Mouse (Mus musculus): ENCODE data around the gene Atp13a3. TPM values are rescaled to one million over a fixed set of nuclear protein-coding genes. Genes with fewer than 3 reads are reported as not detected.
"Not testable (repeated sequence)": the region's sequence is repeated elsewhere in the genome, so short reads cannot be mapped to it uniquely, and the experiment has no call there.

The Atp13a3 gene
- total RNA-seq, 2 experiments from 2014 or later, result 30.4 to 35.2 TPM

DNA sequence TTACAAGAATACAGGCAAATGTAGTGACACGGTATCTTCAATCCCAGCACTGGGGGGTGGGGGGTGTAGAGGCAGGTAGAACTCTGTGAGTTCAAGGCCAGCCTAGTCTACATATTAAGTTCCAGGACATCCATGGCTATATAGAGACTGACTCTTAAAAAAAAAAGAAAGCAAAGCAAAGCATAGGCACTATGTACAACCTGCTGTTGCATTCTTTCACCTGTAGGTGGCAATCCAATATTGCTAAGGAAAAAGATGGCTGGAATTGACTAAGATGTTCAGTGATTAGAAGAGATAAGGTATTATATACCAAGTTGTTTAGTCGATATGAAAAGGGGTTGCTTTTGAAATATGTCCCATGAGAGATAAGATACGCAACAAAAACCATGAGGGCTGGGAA lies 31.5 kb downstream of the Atp13a3 start:
- Histone ChIP-seq H3K27ac (no peak overlapping the region), H3K4me3 (no peak overlapping the region)
- peak; percentile 19 for DNase-seq
- peak; percentile 90 for TF ChIP-seq CTCF (IDR thresholded peaks at IDR 0.05)
- intact Hi-C loops (cut with DNase I), result loop anchor here (1.0 to 10.0 kb wide), 2 partner anchors 119 to 130 kb away; no protein-coding TSS in a partner anchor

DNA sequence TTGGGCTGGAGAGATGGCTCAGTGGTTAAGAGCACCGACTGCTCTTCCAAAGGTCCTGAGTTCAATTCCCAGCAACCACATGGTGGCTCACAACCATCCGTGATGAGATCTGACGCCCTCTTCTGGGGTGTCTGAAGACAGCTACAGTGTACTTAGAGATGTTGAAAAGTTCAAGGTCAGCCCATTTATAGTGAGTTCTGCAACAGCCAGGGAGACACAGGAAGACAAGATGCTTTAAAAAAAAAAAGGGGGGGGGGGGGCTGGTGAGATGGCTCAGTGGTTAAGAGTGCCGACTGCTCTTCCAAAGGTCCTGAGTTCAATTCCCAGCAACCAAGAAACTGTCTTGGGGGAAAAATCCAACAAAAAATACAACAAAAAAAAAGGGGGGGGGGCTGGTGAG lies 32.5 kb downstream of the Atp13a3 start:
- DNase-seq, H3K27ac ChIP-seq, H3K4me3 ChIP-seq: not testable (repeated sequence)
- intact Hi-C loops (cut with DNase I), result loop anchor here (10.0 kb wide), 1 partner anchor 118 kb away; no protein-coding TSS in a partner anchor

- intact Hi-C loops (cut with DNase I), result no loop called here
- DNase-seq, result no peak
- Histone ChIP-seq H3K27ac (no peak overlapping the region), H3K4me3 (no peak overlapping the region)
- no peak for TF ChIP-seq CTCF (IDR thresholded peaks at IDR 0.05)
Measured at GRCm38 (mm10) chr16:30367395-30367794, 38.4 kb downstream of the Atp13a3 start.

- no peak for DNase-seq
- TF ChIP-seq CTCF (IDR thresholded peaks at IDR 0.05), result no peak
- Histone ChIP-seq H3K4me3 (no peak overlapping the region), H3K27ac (no peak overlapping the region)
- intact Hi-C loops (cut with DNase I), result no loop called here
Measured at GRCm38 (mm10) chr16:30364604-30365003, 41.2 kb downstream of the Atp13a3 start.

GRCm38 (mm10) chr16:30362528-30362927 lies 43.2 kb downstream of the Atp13a3 start:
- H3K4me3 ChIP-seq, result no peak overlapping the region
- TF ChIP-seq CTCF (IDR thresholded peaks at IDR 0.05), result no peak
- intact Hi-C loops (cut with DNase I), result no loop called here
- no peak for DNase-seq
- no peak overlapping the region for H3K27ac ChIP-seq

DNA sequence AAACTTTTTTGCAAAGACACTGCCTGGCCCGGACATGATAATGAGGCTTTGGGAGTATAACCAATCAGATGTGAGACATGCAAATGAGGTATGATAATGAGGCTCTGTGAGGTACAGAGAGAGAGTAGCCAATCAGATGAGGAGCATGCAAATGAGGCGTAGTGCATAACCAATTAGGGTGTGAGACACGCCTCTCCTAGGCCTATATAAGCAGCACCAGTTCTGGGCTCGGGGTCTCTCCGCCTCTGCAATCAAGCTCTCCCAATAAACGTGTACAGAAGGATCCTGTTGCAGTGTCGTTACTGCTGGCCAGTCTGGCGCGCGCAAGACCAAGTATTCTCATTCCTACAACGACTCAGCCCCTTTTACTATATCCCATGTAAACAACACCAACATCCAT lies 52.3 kb downstream of the Atp13a3 start:
- DNase-seq; intact Hi-C loops (cut with DNase I); H3K4me3 ChIP-seq; H3K27ac ChIP-seq: not testable (repeated sequence)

DNA sequence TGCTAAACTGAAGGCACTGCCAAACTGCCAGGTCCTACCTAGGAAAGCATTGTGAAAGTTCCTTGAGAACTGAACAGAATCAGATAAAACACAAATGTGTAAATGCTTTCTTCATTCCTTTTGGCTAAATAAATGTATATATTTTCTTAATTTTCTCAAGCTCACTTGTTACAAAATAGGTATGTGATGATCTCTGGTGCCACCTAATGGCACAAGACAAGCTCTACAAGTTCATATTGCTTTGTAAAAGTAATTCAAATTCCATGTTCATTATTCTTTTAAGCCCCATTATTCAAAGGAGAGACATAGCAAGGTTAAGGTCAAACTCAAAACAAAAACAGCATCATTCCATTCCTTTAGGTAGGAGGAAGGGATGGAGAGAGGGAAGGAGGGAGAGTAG lies 91.5 kb downstream of the Atp13a3 start:
- DNase-seq, result no peak
- intact Hi-C loops (cut with DNase I), result loop anchor here (1.0 kb wide), 1 partner anchor 62 kb away; no protein-coding TSS in a partner anchor
- peak; percentile 81 for TF ChIP-seq CTCF (IDR thresholded peaks at IDR 0.05)
- Histone ChIP-seq H3K4me3 (no peak overlapping the region), H3K27ac (no peak overlapping the region)

DNA sequence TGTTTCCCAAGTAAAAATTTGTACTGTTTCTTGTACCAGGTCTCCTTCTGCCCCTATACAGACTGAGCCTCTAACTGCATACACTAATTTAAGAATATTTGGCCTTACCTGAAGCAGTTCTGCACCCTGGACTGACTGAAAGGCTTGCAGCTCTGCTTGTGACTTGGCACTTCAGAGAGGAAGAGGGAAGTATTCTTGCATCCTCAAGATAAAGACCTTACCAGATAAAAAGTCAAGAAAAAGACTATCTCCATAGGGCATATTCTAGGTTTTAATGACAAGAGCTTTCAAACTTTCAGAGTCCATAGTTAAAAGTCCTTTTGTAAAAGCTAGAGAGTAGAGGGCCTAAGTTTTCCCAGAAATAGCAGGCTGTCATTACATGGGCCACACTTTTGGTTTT lies 95.1 kb downstream of the Atp13a3 start, which contains the start of gene Gp5:
Gene Gp5 (minus strand): TSS at position 133 of the 400 bp plus-strand sequence.
- TF ChIP-seq CTCF (IDR thresholded peaks at IDR 0.05), result no peak
- intact Hi-C loops (cut with DNase I), result no loop called here
- Histone ChIP-seq H3K4me3 (peak within 1 kb of the TSS; percentile 72), H3K27ac (no peak within 1 kb of the TSS)
- DNase-seq, result no peak

DNA sequence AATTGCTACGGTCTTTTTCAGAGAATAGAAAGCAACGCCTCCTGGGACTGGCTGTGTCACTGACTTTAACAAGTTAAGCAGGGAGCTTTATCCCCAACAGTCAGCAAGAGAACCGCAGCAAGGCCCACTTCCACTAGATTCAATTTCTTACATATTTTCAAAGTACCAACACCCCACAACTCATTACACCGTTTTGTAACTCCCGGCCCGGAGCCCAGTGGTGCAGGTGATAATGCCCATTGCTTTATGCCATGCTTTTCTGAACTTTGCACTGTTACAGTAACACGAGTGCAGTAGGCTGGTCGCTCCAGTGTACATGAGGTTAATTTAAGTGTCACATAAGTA lies 95.6 kb downstream of the Atp13a3 start:
- DNase-seq, result no peak
- intact Hi-C loops (cut with DNase I), result no loop called here
- no peak for TF ChIP-seq CTCF (IDR thresholded peaks at IDR 0.05)
- no peak overlapping the region for H3K4me3 ChIP-seq
- no peak overlapping the region for H3K27ac ChIP-seq

- Histone ChIP-seq H3K4me3 (peak overlapping the region; percentile 72), H3K27ac (no peak overlapping the region)
- intact Hi-C loops (cut with DNase I), result no loop called here
- TF ChIP-seq CTCF (IDR thresholded peaks at IDR 0.05), result no peak
- no peak for DNase-seq
Measured at GRCm38 (mm10) chr16:30309395-30310170, 96.2 kb downstream of the Atp13a3 start.

DNA sequence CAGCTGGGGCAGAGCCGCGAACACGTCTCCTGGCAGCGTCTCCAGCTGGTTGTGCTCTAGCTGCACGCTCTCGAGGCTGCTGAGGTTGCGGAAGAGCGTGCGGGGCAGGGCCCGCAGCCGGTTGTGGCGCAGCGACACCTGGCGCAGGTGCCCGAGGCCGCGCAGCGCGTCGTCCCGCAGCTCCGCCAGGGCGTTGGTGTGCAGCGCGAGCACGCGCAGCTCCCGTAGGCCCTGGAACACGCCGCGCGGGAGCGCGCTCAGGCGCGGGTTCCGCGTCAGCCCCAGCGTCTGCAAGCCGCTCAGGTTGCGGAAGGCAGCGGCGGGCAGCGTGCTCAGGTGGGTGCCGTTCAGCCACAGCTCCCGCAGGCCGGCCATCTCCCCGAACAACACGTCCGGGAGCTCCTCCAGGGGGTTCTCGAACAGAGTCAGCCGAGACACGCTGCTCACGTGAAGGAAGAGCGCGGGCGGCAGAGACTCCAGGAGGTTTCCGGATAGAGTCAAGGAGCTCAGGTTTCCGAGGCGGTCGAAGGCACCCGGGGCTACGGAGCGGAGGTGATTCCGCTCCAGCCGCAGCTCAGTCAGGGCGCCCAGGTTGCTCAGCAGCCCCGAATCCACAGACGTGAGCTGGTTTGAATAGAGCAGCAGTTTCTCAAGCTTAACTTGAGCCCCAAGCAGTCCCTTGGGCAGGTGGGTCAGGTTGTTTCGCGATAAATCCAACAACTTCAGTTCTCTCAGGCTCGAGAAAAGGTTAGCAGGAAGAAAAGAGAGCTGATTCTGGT lies 97.0 kb downstream of the Atp13a3 start:
- peak; percentile 55 for DNase-seq
- no peak overlapping the region for H3K27ac ChIP-seq
- intact Hi-C loops (cut with DNase I), result no loop called here
- no peak for TF ChIP-seq CTCF (IDR thresholded peaks at IDR 0.05)
- peak overlapping the region; percentile 72 for H3K4me3 ChIP-seq

DNA sequence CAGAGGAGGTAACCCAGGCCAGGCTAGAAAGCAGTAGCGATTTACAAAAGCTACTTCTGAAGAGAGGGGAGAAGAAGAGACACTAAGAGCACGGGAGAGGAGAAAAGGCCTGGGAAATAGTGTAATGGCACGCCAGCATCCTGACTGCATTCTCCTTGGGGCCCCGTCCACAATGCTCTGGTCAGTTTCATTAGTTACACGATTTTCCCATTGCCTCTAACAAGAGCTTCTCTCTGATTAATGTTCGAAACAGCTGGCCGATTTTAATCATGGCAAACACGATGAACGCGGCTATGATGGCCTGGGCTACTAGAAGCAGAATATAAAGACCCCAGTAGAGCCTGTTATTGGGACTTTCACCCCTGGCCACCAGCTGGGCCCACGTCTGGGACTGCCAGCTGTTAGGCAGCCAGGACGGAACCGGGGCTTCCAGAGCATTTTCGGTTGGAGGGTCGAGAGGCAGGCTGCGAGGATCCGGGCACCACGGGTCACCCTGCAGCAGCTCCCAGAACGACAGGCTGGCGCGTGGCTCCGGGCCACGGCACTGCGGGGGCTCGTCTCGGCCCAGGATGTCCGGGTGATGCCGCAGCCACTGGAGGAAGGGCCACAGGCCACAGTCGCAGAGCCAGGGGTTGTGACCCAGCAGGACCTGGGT lies 97.7 kb downstream of the Atp13a3 start:
- no peak overlapping the region for H3K27ac ChIP-seq
- TF ChIP-seq CTCF (IDR thresholded peaks at IDR 0.05), result no peak
- H3K4me3 ChIP-seq, result peak overlapping the region; percentile 72
- peak; percentile 47 for DNase-seq
- intact Hi-C loops (cut with DNase I), result no loop called here

DNA sequence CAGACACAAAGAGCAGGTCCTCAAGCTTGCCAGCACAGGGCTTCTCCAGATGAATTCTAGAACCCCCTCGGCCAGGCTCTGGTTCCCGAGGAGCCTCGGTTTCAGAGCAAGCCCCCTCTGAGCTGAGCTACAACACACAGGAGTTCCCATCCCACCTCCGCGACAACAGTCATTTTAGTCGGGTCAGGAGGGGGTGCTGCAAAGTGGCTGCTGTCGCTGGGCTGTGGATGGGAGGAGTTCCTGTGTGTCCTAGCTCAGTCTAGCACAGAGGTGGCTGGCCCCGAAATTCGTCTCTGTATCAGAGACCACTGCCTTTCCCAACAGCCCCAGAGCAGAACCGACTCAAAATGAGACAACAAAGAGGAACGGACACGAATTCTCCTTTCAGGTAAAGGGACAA lies 98.5 kb downstream of the Atp13a3 start:
- no peak for DNase-seq
- H3K27ac ChIP-seq, result no peak overlapping the region
- no peak for TF ChIP-seq CTCF (IDR thresholded peaks at IDR 0.05)
- intact Hi-C loops (cut with DNase I), result no loop called here
- no peak overlapping the region for H3K4me3 ChIP-seq
